Mouse (Mus musculus) heart, embryonic 11.5 days (tissue): Measurements from ENCODE around the gene Slc22a18. TPM values are rescaled to one million over a fixed set of nuclear protein-coding genes. Genes with fewer than 3 reads are reported as not detected.

Experiments used
- ATAC-seq: fragments of 200-750 bp; cut with Nextera tagmentation; replicated peaks from 2 replicates; pipeline ENCODE4 v1.8.0; 2017; ENCODE audit warnings: moderate library complexity; ENCODE audit not compliant: insufficient number of reproducible peaks, low FRiP score, low TSS enrichment
- H3K27ac ChIP-seq: fragments of 300-500 bp; sonication (generic); 2 replicates; pipeline ENCODE4 v1.5.1; 2014; ENCODE audit warnings: mild to moderate bottlenecking, low read depth, low read length
- H3K27me3 ChIP-seq: fragments of 300-500 bp; sonication (generic); 2 replicates; pipeline ENCODE4 v1.6.1; 2014; ENCODE audit warnings: mild to moderate bottlenecking, low read length, mixed read lengths; ENCODE audit not compliant: control insufficient read depth, insufficient read depth
- H3K36me3 ChIP-seq: fragments of 300-500 bp; sonication (generic); 2 replicates; pipeline ENCODE4 v1.6.1; 2014; ENCODE audit warnings: mild to moderate bottlenecking, low read length, moderate library complexity, mixed read lengths; ENCODE audit not compliant: control insufficient read depth, insufficient read depth
- H3K4me1 ChIP-seq: fragments of 300-500 bp; sonication (generic); 2 replicates; pipeline ENCODE4 v1.6.1; 2014; ENCODE audit warnings: low read length; ENCODE audit not compliant: control insufficient read depth, insufficient read depth
- H3K4me2 ChIP-seq: fragments of 300-500 bp; sonication (generic); 2 replicates; pipeline ENCODE4 v1.6.1; 2014; ENCODE audit warnings: mild to moderate bottlenecking, moderate library complexity
- H3K4me3 ChIP-seq: fragments of 300-500 bp; sonication (generic); 2 replicates; pipeline ENCODE4 v1.5.1; 2014; ENCODE audit warnings: low read depth, low read length
- H3K9ac ChIP-seq: fragments of 300-500 bp; sonication (generic); 2 replicates; pipeline ENCODE4 v1.6.1; 2014; ENCODE audit warnings: mild to moderate bottlenecking, low read depth, low read length, moderate library complexity
- H3K9me3 ChIP-seq: fragments of 300-500 bp; sonication (generic); replicated peaks from 2 replicates; pipeline ENCODE4 v1.6.1; 2016; ENCODE audit warnings: low read length; ENCODE audit not compliant: control insufficient read depth
- WGBS: fragments of 180-500 bp; shearing (Covaris S2); extraction: QIAGEN DNeasy Blood & Tissue Kit; methylation state at CpG from one replicate; pipeline ENCODE4 v1.1.7; 2014; ENCODE audit not compliant: insufficient replicate concordance; 5-methylcytosine and 5-hydroxymethylcytosine counted together
- polyA plus RNA-seq: library from polyadenylated mRNA; unstranded; fragments of >200 nt; fragmentation: Nextera tagmentation; extraction: Ambion mirVana; gene quantifications from 2 replicates; pipeline ENCODE4 v1.2.1, GENCODE M21; 2014

Gene Slc22a18
- polyA plus RNA-seq, result 0.52 and 0.87 TPM in 2 replicates

- no peak within 1 kb of the TSS for H3K4me3 ChIP-seq
- no peak within 1 kb of the TSS for H3K9ac ChIP-seq
- no peaks in the 10 kb centered on the region for H3K36me3 ChIP-seq
- peak within 1 kb of the TSS; percentile 29; the same call in 1 of the 2 replicates for H3K4me2 ChIP-seq
- ATAC-seq, result no peak
- H3K27me3 ChIP-seq, result 0 out of 2 replicates have a peak, but pooled peaks cover 3% of the 10 kb centered on the region
- no peaks in the 10 kb centered on the region for H3K9me3 ChIP-seq
- peaks cover 5% of the 10 kb centered on the region; the same call in 1 of the 2 replicates for H3K4me1 ChIP-seq
- no peak within 1 kb of the TSS for H3K27ac ChIP-seq
- WGBS, result 39% methylated on average over 4 of the region's 4 CpGs
Observed at GRCm38 (mm10) chr7:143473347-143474101, at the start of gene Slc22a18. Slc22a18 (plus strand) TSS chr7:143473736.

DNA sequence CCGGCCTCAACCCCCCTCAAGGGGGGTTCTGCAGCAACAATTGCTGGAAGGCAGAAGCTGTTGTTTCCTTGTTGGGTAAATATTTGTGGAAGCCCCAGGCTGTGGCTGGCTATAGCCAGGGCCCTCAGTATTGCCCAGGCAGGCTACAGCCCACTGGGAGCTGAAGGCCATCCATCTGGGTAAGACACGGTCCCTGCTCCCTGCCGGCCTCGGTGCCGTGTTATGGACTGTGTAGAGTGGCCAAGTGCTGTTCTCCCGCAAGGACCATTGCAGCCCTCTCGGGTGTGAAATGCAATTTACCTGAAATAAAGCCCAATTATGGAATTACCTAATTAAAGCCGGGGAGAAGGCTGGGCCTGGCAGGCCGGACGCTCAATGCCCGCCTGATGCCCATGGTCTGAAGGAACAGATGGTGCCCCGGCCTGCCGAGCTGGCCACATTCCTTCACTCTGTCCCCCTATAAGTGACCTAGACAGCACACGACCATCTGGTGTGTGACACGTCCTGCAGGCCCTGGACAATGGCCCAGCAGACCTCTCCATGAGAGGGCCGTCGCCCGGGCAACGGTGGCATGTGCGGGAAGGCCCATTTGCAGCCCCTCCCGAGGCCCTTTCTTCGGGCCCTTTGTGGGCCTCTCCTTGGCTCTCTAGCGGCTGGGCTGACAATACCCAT lies 45.3 kb upstream of the Slc22a18 start:
- Histone ChIP-seq H3K27me3 (no peaks in the 10 kb centered on the region), H3K36me3 (no peaks in the 10 kb centered on the region), H3K9me3 (no peaks in the 10 kb centered on the region), H3K4me1 (0 out of 2 replicates have a peak, but pooled peaks cover 5% of the 10 kb centered on the region), H3K4me2 (no peak overlapping the region), H3K4me3 (no peak overlapping the region), H3K9ac (no peak overlapping the region), H3K27ac (no peak overlapping the region)
- no peak for ATAC-seq
- 73% methylated on average over 23 of the region's 23 CpGs for WGBS

DNA sequence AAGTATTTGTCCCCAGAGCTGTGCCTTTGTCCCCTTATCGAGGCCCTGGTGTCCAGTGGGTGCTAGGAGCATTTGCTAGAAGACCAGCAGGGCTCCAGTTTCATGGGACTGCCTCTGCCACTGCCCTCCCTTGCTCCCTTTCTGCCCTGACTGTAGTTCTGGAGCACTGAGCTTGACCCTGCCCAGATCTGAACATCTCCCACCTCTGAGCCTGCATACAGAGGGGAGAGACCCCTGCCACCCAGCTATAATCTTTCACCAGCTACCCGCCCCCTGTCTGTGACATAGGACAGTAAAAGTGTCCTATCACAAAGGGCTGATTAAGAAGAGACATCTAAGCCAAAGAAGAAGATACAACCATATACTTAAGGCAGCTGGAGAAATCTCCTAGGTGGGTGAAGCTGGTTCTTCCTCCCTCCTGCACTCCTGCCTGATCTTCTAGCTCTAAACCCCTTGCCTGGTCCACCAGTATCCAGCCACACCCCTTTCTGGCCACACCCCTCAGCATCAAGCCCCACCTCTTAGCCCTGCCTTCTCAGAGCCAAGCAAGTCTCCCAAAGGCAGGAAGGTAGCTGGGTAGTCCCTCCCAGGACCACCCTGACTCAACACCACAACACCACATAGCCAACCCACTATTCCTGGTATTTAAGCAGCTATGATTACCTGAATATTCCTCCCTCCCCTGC lies 44.6 kb upstream of the Slc22a18 start:
- no peaks in the 10 kb centered on the region for H3K9me3 ChIP-seq
- no peaks in the 10 kb centered on the region for H3K27me3 ChIP-seq
- H3K36me3 ChIP-seq, result no peaks in the 10 kb centered on the region
- no peak overlapping the region for H3K4me2 ChIP-seq
- WGBS, result 69% methylated on average over 2 of the region's 2 CpGs
- H3K9ac ChIP-seq, result no peak overlapping the region
- H3K4me3 ChIP-seq, result no peak overlapping the region
- ATAC-seq, result no peak
- 0 out of 2 replicates have a peak, but pooled peaks cover 5% of the 10 kb centered on the region for H3K4me1 ChIP-seq
- H3K27ac ChIP-seq, result no peak overlapping the region

GRCm38 (mm10) chr7:143432631-143433030 lies 40.9 kb upstream of the Slc22a18 start:
- Histone ChIP-seq H3K9me3 (no peaks in the 10 kb centered on the region), H3K9ac (no peak overlapping the region), H3K4me1 (peaks cover 8% of the 10 kb centered on the region; the same call in 1 of the 2 replicates), H3K4me2 (no peak overlapping the region), H3K4me3 (no peak overlapping the region), H3K27me3 (peaks cover 3% of the 10 kb centered on the region; the same call in 1 of the 2 replicates), H3K36me3 (no peaks in the 10 kb centered on the region), H3K27ac (no peak overlapping the region)
- no peak for ATAC-seq
- 68% methylated on average over 1 of the region's 1 CpGs for WGBS

GRCm38 (mm10) chr7:143433331-143433730 lies 40.2 kb upstream of the Slc22a18 start:
- H3K27me3 ChIP-seq, result peaks cover 3% of the 10 kb centered on the region; the same call in 1 of the 2 replicates
- no peaks in the 10 kb centered on the region for H3K9me3 ChIP-seq
- no peak for ATAC-seq
- H3K4me2 ChIP-seq, result no peak overlapping the region
- H3K36me3 ChIP-seq, result no peaks in the 10 kb centered on the region
- 81% methylated on average over 7 of the region's 7 CpGs for WGBS
- H3K4me3 ChIP-seq, result no peak overlapping the region
- H3K27ac ChIP-seq, result no peak overlapping the region
- peaks cover 9% of the 10 kb centered on the region; the same call in 1 of the 2 replicates for H3K4me1 ChIP-seq
- H3K9ac ChIP-seq, result no peak overlapping the region

DNA sequence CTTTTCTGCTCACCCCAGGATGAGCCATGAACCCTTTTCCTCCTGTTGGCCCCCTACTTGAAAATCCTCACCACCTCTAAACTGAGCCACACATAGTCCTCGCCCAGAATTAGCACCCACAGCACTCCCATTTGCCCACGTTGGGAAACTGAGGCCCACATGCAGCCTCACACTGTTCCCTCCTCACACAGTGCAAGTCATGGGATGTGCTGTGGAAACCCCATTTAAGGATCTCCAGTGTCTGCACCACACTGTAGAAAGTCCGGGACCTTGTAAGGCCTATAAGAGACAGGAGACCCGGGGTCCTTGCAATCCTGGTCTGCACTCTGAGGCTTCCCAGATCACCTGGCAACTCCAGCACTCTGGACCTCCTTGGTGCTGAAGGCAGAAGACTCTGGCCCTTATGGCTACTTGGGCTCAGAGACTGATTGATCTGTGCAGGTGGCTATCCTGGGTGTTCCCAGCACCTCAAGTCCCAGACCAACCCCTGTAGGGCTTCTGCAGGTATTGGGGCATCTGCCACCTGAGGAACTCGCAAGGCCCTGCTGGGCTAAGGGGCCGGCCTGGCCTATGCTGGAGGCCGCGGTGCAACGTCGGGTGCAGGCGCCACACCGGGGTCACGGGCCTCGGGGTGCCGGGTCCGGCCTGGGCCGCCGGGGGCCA lies 36.2 kb upstream of the Slc22a18 start:
- Histone ChIP-seq H3K36me3 (no peaks in the 10 kb centered on the region), H3K9me3 (no peaks in the 10 kb centered on the region), H3K4me1 (peaks cover 7% of the 10 kb centered on the region; the same call in 1 of the 2 replicates), H3K4me2 (peak overlapping the region; percentile 92), H3K9ac (peak overlapping the region; percentile 88), H3K4me3 (peak overlapping the region; percentile 57), H3K27me3 (peaks cover 8% of the 10 kb centered on the region; the same call in 1 of the 2 replicates), H3K27ac (no peak overlapping the region)
- 10% methylated on average over 18 of the region's 18 CpGs for WGBS
- peak; percentile 27; the same call in 1 of the 2 replicates for ATAC-seq

- Histone ChIP-seq H3K27ac (peak overlapping the region; percentile 50), H3K4me3 (peak overlapping the region; percentile 57)
- no peak for ATAC-seq
Observed at GRCm38 (mm10) chr7:143437894-143438581, 35.5 kb upstream of the Slc22a18 start.

More at GRCm38 (mm10) chr7:143437894-143438581, 35.5 kb upstream of the Slc22a18 start:
- H3K4me1 ChIP-seq, result peaks cover 7% of the 10 kb centered on the region; the same call in 1 of the 2 replicates
- no peaks in the 10 kb centered on the region for H3K9me3 ChIP-seq
- peak overlapping the region; percentile 92 for H3K4me2 ChIP-seq
- H3K27me3 ChIP-seq, result peaks cover 10% of the 10 kb centered on the region; the same call in 1 of the 2 replicates
- under 1% methylated on average over 62 of the region's 63 CpGs for WGBS
- H3K9ac ChIP-seq, result peak overlapping the region; percentile 88
- no peaks in the 10 kb centered on the region for H3K36me3 ChIP-seq
